Mouse (Mus musculus) hindbrain, embryonic 12.5 days (tissue): ENCODE data around the gene Mthfsl. TPM values are rescaled to one million over a fixed set of nuclear protein-coding genes. Genes with fewer than 3 reads are reported as not detected.
"Not testable (repeated sequence)": the region's sequence is repeated elsewhere in the genome, so short reads cannot be mapped to it uniquely, and the experiment has no call there.

Source experiments
- ATAC-seq: fragments of 200-750 bp; cut with Nextera tagmentation; 2 replicates; pipeline ENCODE4 v1.8.0; 2017; ENCODE audit warnings: moderate TSS enrichment; ENCODE audit not compliant: low FRiP score
- H3K27ac ChIP-seq: fragments of 300-500 bp; sonication (generic); 2 replicates; pipeline ENCODE4 v1.5.1; 2016; ENCODE audit warnings: mild to moderate bottlenecking
- H3K27me3 ChIP-seq: fragments of 300-500 bp; sonication (generic); 2 replicates; pipeline ENCODE4 v1.6.1; 2016; ENCODE audit warnings: mild to moderate bottlenecking
- H3K36me3 ChIP-seq: fragments of 300-500 bp; sonication (generic); 2 replicates; pipeline ENCODE4 v1.6.1; 2016; ENCODE audit warnings: mild to moderate bottlenecking
- H3K4me1 ChIP-seq: fragments of 300-500 bp; sonication (generic); 2 replicates; pipeline ENCODE4 v1.6.1; 2016
- H3K4me2 ChIP-seq: fragments of 300-500 bp; sonication (generic); replicated peaks from 2 replicates; pipeline ENCODE4 v1.6.1; 2016; ENCODE audit warnings: mild to moderate bottlenecking
- H3K4me3 ChIP-seq: fragments of 300-500 bp; sonication (generic); 2 replicates; pipeline ENCODE4 v1.5.1; 2016; ENCODE audit warnings: mild to moderate bottlenecking
- H3K9ac ChIP-seq: fragments of 300-500 bp; sonication (generic); 2 replicates; pipeline ENCODE4 v1.6.1; 2016; ENCODE audit warnings: mild to moderate bottlenecking, moderate library complexity
- H3K9me3 ChIP-seq: fragments of 300-500 bp; sonication (generic); replicated peaks from 2 replicates; pipeline ENCODE4 v1.6.1; 2016; ENCODE audit warnings: mild to moderate bottlenecking
- WGBS: fragments of 180-500 bp; shearing (Covaris S2); methylation state at CpG from one replicate; pipeline ENCODE4 v1.1.7; 2016; 5-methylcytosine and 5-hydroxymethylcytosine counted together
- polyA plus RNA-seq: library from polyadenylated mRNA; unstranded; fragments of >200 nt; fragmentation: Nextera tagmentation; extraction: Ambion mirVana; gene quantifications from 2 replicates; pipeline ENCODE4 v1.2.1, GENCODE M21; 2016

Gene Mthfsl
- polyA plus RNA-seq, 1 experiment from 2014 or later: 35.9 TPM

- H3K27me3 ChIP-seq, H3K36me3 ChIP-seq, H3K27ac ChIP-seq, H3K9ac ChIP-seq, H3K4me1 ChIP-seq, H3K9me3 ChIP-seq, H3K4me2 ChIP-seq, H3K4me3 ChIP-seq, ATAC-seq: not testable (repeated sequence)
- 93% methylated on average over 5 of the region's 5 CpGs for WGBS
These were observed 5.6 kb downstream of the Mthfsl start for GRCm38 (mm10) chr9:88714515-88714914.

GRCm38 (mm10) chr9:88712164-88712749 is 7.8 kb downstream of the Mthfsl start:
- H3K9me3 ChIP-seq, ATAC-seq, H3K4me1 ChIP-seq, H3K4me2 ChIP-seq, H3K27ac ChIP-seq, H3K4me3 ChIP-seq, H3K9ac ChIP-seq, H3K27me3 ChIP-seq, H3K36me3 ChIP-seq: not testable (repeated sequence)
- WGBS: 84% methylated on average over 3 of the region's 3 CpGs

GRCm38 (mm10) chr9:88710910-88711438 is 9.1 kb downstream of the Mthfsl start:
- not testable (repeated sequence) for H3K9ac ChIP-seq, H3K4me2 ChIP-seq, H3K9me3 ChIP-seq, H3K27me3 ChIP-seq, H3K36me3 ChIP-seq, H3K27ac ChIP-seq, H3K4me1 ChIP-seq, ATAC-seq, H3K4me3 ChIP-seq
- 92% methylated on average over 4 of the region's 5 CpGs for WGBS

- not testable (repeated sequence) for H3K4me2 ChIP-seq, H3K27me3 ChIP-seq, H3K9me3 ChIP-seq, H3K36me3 ChIP-seq, ATAC-seq, H3K27ac ChIP-seq, H3K4me3 ChIP-seq, H3K9ac ChIP-seq, H3K4me1 ChIP-seq
- 99% methylated on average over 2 of the region's 2 CpGs for WGBS
These were observed 9.7 kb downstream of the Mthfsl start for GRCm38 (mm10) chr9:88710439-88710838.

- not testable (repeated sequence) for H3K36me3 ChIP-seq, H3K9me3 ChIP-seq, ATAC-seq, H3K9ac ChIP-seq, H3K27ac ChIP-seq, H3K4me3 ChIP-seq, H3K4me1 ChIP-seq, H3K4me2 ChIP-seq, H3K27me3 ChIP-seq
- 97% methylated on average over 5 of the region's 5 CpGs for WGBS
These were observed 10.3 kb downstream of the Mthfsl start for GRCm38 (mm10) chr9:88709794-88710193.

- no peaks in the 10 kb centered on the region for H3K36me3 ChIP-seq
- no peaks in the 10 kb centered on the region for H3K9me3 ChIP-seq
- no peak overlapping the region for H3K9ac ChIP-seq
- no peak overlapping the region for H3K27ac ChIP-seq
- no peaks in the 10 kb centered on the region for H3K27me3 ChIP-seq
- no peak for ATAC-seq
- H3K4me2 ChIP-seq: no peak overlapping the region
- no peak overlapping the region for H3K4me3 ChIP-seq
- 89% methylated on average over 6 of the region's 6 CpGs for WGBS
- no peaks in the 10 kb centered on the region for H3K4me1 ChIP-seq
These were observed 10.8 kb downstream of the Mthfsl start for GRCm38 (mm10) chr9:88709304-88709703.

GRCm38 (mm10) chr9:88706700-88707099 is 13.4 kb downstream of the Mthfsl start:
- Histone ChIP-seq H3K4me2 (no peak overlapping the region), H3K4me3 (no peak overlapping the region), H3K36me3 (no peaks in the 10 kb centered on the region), H3K9me3 (no peaks in the 10 kb centered on the region), H3K27me3 (no peaks in the 10 kb centered on the region), H3K4me1 (no peaks in the 10 kb centered on the region), H3K27ac (no peak overlapping the region), H3K9ac (no peak overlapping the region)
- ATAC-seq: no peak
- WGBS: 70% methylated on average over 4 of the region's 4 CpGs

- H3K27ac ChIP-seq, H3K9ac ChIP-seq, H3K36me3 ChIP-seq, H3K4me3 ChIP-seq, H3K27me3 ChIP-seq, H3K4me2 ChIP-seq, H3K4me1 ChIP-seq, ATAC-seq, H3K9me3 ChIP-seq: not testable (repeated sequence)
- 77% methylated on average over 8 of the region's 8 CpGs for WGBS
These were observed 14.9 kb downstream of the Mthfsl start for GRCm38 (mm10) chr9:88705157-88705556.

GRCm38 (mm10) chr9:88698746-88699145 is 21.4 kb downstream of the Mthfsl start:
- not testable (repeated sequence) for H3K36me3 ChIP-seq, ATAC-seq, H3K4me1 ChIP-seq, H3K9me3 ChIP-seq, H3K27me3 ChIP-seq, H3K9ac ChIP-seq, H3K27ac ChIP-seq, H3K4me2 ChIP-seq, H3K4me3 ChIP-seq
- 71% methylated on average over 1 of the region's 2 CpGs for WGBS

- WGBS: 81% methylated on average over 2 of the region's 2 CpGs
These were observed 28.8 kb downstream of the Mthfsl start for GRCm38 (mm10) chr9:88691307-88691706.

GRCm38 (mm10) chr9:88689451-88689850 is 30.6 kb downstream of the Mthfsl start:
- WGBS: 90% methylated on average over 3 of the region's 3 CpGs

More at GRCm38 (mm10) chr9:88691307-88691706, 28.8 kb downstream of the Mthfsl start:
- ATAC-seq, H3K4me1 ChIP-seq, H3K36me3 ChIP-seq, H3K27ac ChIP-seq, H3K9me3 ChIP-seq, H3K4me3 ChIP-seq, H3K27me3 ChIP-seq, H3K9ac ChIP-seq, H3K4me2 ChIP-seq: not testable (repeated sequence)

GRCm38 (mm10) chr9:88686719-88687118 is 33.4 kb downstream of the Mthfsl start:
- not testable (repeated sequence) for H3K27ac ChIP-seq, H3K9me3 ChIP-seq, ATAC-seq, H3K4me2 ChIP-seq, H3K9ac ChIP-seq, H3K4me3 ChIP-seq, H3K36me3 ChIP-seq, H3K27me3 ChIP-seq, H3K4me1 ChIP-seq
- WGBS: 90% methylated on average over 1 of the region's 1 CpGs

More at GRCm38 (mm10) chr9:88689451-88689850, 30.6 kb downstream of the Mthfsl start:
- not testable (repeated sequence) for H3K9me3 ChIP-seq, H3K4me3 ChIP-seq, H3K27me3 ChIP-seq, H3K4me1 ChIP-seq, H3K36me3 ChIP-seq, H3K27ac ChIP-seq, H3K9ac ChIP-seq, ATAC-seq, H3K4me2 ChIP-seq

GRCm38 (mm10) chr9:88658341-88658740 is 61.8 kb downstream of the Mthfsl start:
- not testable (repeated sequence) for H3K27ac ChIP-seq, H3K9ac ChIP-seq, H3K4me2 ChIP-seq, H3K9me3 ChIP-seq, H3K4me3 ChIP-seq, H3K36me3 ChIP-seq, H3K4me1 ChIP-seq, ATAC-seq, H3K27me3 ChIP-seq
